Mouse (Mus musculus) midbrain, embryonic 16.5 days (tissue): ENCODE results near the gene Bean1. TPM values are rescaled to one million over a fixed set of nuclear protein-coding genes. Genes with fewer than 3 reads are reported as not detected.

Experiments used
- ATAC-seq: fragments of 200-750 bp; cut with Nextera tagmentation; 2 replicates; pipeline ENCODE4 v1.8.0; 2017; ENCODE audit warnings: moderate TSS enrichment
- H3K27ac ChIP-seq: fragments of 300-500 bp; sonication (generic); 2 replicates; pipeline ENCODE4 v1.5.1; 2014; ENCODE audit warnings: mild to moderate bottlenecking, low read length, mixed read lengths
- H3K27me3 ChIP-seq: fragments of 300-500 bp; sonication (generic); 2 replicates; pipeline ENCODE4 v1.6.1; 2014; ENCODE audit warnings: low read depth, low read length, mixed read lengths; ENCODE audit not compliant: control insufficient read depth, insufficient read depth
- H3K36me3 ChIP-seq: fragments of 300-500 bp; sonication (generic); 2 replicates; pipeline ENCODE4 v1.6.1; 2014; ENCODE audit warnings: mild to moderate bottlenecking, low read length, moderate library complexity, mixed read lengths; ENCODE audit not compliant: control insufficient read depth, insufficient read depth
- H3K4me1 ChIP-seq: fragments of 300-500 bp; sonication (generic); 2 replicates; pipeline ENCODE4 v1.6.1; 2014; ENCODE audit warnings: mild to moderate bottlenecking, low read length, mixed read lengths; ENCODE audit not compliant: control insufficient read depth, insufficient read depth
- H3K4me2 ChIP-seq: fragments of 300-500 bp; sonication (generic); 2 replicates; pipeline ENCODE4 v1.6.1; 2014; ENCODE audit warnings: mild to moderate bottlenecking, low read length, mixed read lengths
- H3K4me3 ChIP-seq: fragments of 300-500 bp; sonication (generic); 2 replicates; pipeline ENCODE4 v1.5.1; 2014; ENCODE audit warnings: low read depth, mild to moderate bottlenecking, low read length, moderate library complexity, mixed read lengths
- H3K9ac ChIP-seq: fragments of 300-500 bp; sonication (generic); 2 replicates; pipeline ENCODE4 v1.6.1; 2014; ENCODE audit warnings: low read depth, low read length, mixed read lengths
- H3K9me3 ChIP-seq: fragments of 300-500 bp; sonication (generic); replicated peaks from 2 replicates; pipeline ENCODE4 v1.6.1; 2014; ENCODE audit warnings: mild to moderate bottlenecking, low read length, mixed read lengths; ENCODE audit not compliant: control insufficient read depth, poor library complexity, severe bottlenecking
- WGBS: fragments of 180-500 bp; shearing (Covaris S2); extraction: QIAGEN DNeasy Blood & Tissue Kit; methylation state at CpG from one replicate; pipeline ENCODE4 v1.1.7; 2014; 5-methylcytosine and 5-hydroxymethylcytosine counted together
- polyA plus RNA-seq: library from polyadenylated mRNA; unstranded; fragments of >200 nt; fragmentation: Nextera tagmentation; extraction: Ambion mirVana; gene quantifications from 2 replicates; pipeline ENCODE4 v1.2.1, GENCODE M21; 2015

Bean1 gene
- polyA plus RNA-seq, 1 experiment from 2014 or later: 7.6 TPM

DNA sequence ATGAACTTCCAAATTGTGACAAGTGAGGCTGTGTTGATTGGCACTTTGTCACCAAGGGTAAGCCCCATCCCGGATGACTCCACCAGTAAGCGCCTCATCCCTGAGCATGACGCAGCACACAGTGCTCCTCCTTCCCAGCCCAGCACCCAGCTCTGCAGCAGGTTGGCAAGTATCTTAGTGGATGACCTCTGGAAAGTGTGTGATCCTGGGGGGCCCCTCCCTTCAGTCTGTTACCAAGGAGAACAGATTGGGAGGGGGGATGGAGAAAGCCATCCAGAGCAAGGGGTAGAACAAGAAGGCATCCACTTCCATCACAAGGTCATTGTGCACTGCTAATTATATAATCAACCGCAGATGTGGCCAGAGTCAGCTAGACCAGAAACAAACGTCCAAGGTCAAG, 9.5 kb upstream of the Bean1 start:
- Histone ChIP-seq H3K4me2 (no peak overlapping the region), H3K4me1 (no peaks in the 10 kb centered on the region), H3K27ac (no peak overlapping the region), H3K27me3 (no peaks in the 10 kb centered on the region), H3K9me3 (no peaks in the 10 kb centered on the region), H3K36me3 (no peaks in the 10 kb centered on the region), H3K4me3 (no peak overlapping the region), H3K9ac (no peak overlapping the region)
- 74% methylated on average over 5 of the region's 5 CpGs for WGBS
- no peak for ATAC-seq

- WGBS: 78% methylated on average over 3 of the region's 3 CpGs
- no peak for ATAC-seq
- H3K27ac ChIP-seq: no peak overlapping the region
- H3K27me3 ChIP-seq: peaks cover 5% of the 10 kb centered on the region; the same call in 1 of the 2 replicates
- H3K4me1 ChIP-seq: 0 out of 2 replicates have a peak, but pooled peaks cover 2% of the 10 kb centered on the region
- no peak overlapping the region for H3K9ac ChIP-seq
- no peak overlapping the region for H3K4me3 ChIP-seq
- no peak overlapping the region for H3K4me2 ChIP-seq
- no peaks in the 10 kb centered on the region for H3K9me3 ChIP-seq
- H3K36me3 ChIP-seq: no peaks in the 10 kb centered on the region
Observed at GRCm38 (mm10) chr8:104169461-104169860, 781 bp upstream of the Bean1 start.

- ATAC-seq: no peak; the same call in 1 of the 2 replicates
- Histone ChIP-seq H3K27ac (no peak overlapping the region; the same call in 1 of the 2 replicates), H3K9ac (peak overlapping the region; percentile 84), H3K4me1 (0 out of 2 replicates have a peak, but pooled peaks cover 2% of the 10 kb centered on the region), H3K9me3 (no peaks in the 10 kb centered on the region), H3K36me3 (no peaks in the 10 kb centered on the region), H3K27me3 (peaks cover 5% of the 10 kb centered on the region; the same call in 1 of the 2 replicates), H3K4me3 (peak overlapping the region; percentile 73), H3K4me2 (peak overlapping the region; percentile 84)
- 4% methylated on average over 32 of the region's 32 CpGs for WGBS
Observed at GRCm38 (mm10) chr8:104171050-104171620, 893 bp downstream of the Bean1 start.

- Histone ChIP-seq H3K4me3 (no peak overlapping the region), H3K9ac (no peak overlapping the region), H3K36me3 (no peaks in the 10 kb centered on the region), H3K4me1 (0 out of 2 replicates have a peak, but pooled peaks cover 2% of the 10 kb centered on the region), H3K27me3 (peaks cover 5% of the 10 kb centered on the region; the same call in 1 of the 2 replicates), H3K4me2 (no peak overlapping the region), H3K9me3 (no peaks in the 10 kb centered on the region), H3K27ac (no peak overlapping the region)
- no peak for ATAC-seq
- WGBS: 92% methylated on average over 6 of the region's 6 CpGs
Observed at GRCm38 (mm10) chr8:104172420-104172819, 2.2 kb downstream of the Bean1 start.

GRCm38 (mm10) chr8:104175848-104176527, 5.7 kb downstream of the Bean1 start:
- H3K4me3 ChIP-seq: no peak overlapping the region
- no peaks in the 10 kb centered on the region for H3K9me3 ChIP-seq
- no peaks in the 10 kb centered on the region for H3K36me3 ChIP-seq
- H3K27ac ChIP-seq: no peak overlapping the region
- no peak overlapping the region for H3K4me2 ChIP-seq
- peaks cover 5% of the 10 kb centered on the region; the same call in 1 of the 2 replicates for H3K27me3 ChIP-seq
- 0 out of 2 replicates have a peak, but pooled peaks cover 2% of the 10 kb centered on the region for H3K4me1 ChIP-seq
- no peak for ATAC-seq
- no peak overlapping the region for H3K9ac ChIP-seq
- WGBS: 85% methylated on average over 8 of the region's 8 CpGs

- Histone ChIP-seq H3K4me2 (no peak overlapping the region), H3K9me3 (no peaks in the 10 kb centered on the region), H3K9ac (no peak overlapping the region), H3K36me3 (no peaks in the 10 kb centered on the region), H3K27ac (no peak overlapping the region), H3K4me3 (no peak overlapping the region), H3K4me1 (no peaks in the 10 kb centered on the region), H3K27me3 (peaks cover 5% of the 10 kb centered on the region; the same call in 1 of the 2 replicates)
- WGBS: 74% methylated on average over 4 of the region's 4 CpGs
- no peak for ATAC-seq
Observed at GRCm38 (mm10) chr8:104177054-104177453, 6.8 kb downstream of the Bean1 start.

DNA sequence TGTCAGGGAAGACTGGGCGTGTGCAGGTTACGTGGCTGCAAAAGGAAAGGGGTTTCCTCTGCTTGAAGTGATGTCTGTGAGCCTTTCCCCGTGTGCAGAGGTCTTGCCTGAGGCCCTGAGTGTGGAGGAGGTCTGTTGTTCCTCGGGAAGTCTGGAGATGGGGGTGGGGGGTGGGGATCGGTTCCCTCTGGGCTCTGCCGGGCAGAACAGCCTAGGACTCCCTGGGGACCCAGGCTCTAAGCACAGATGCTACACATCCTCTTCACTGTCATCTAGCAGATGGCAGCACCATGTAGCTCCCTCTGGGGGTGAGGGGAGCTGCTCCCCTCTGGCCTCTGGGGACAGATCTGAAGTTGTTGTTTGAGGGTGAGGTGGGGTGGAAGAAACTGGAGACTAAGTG, 14.7 kb downstream of the Bean1 start:
- no peak for ATAC-seq
- WGBS: 34% methylated on average over 6 of the region's 6 CpGs

DNA sequence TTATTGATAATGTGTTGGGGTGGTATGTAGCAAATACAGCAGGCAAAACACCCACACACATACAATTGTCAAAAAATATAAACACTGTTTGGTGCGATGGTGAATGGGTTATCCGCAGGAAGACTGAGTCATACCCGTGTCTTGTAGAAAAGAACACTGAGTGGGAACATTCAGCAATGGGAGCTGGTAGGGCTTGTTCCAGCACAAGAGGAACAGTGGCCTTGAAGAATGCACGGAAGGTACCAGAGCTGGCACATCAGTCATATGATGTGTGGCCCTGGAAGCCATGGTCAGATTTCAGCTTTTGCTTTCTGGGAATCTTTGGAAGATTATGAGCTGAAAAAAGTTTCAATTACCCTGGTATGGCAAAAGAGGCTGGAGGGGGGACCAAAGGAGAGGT, 16.6 kb downstream of the Bean1 start:
- Histone ChIP-seq H3K9ac (no peak overlapping the region), H3K4me1 (no peaks in the 10 kb centered on the region), H3K4me3 (no peak overlapping the region), H3K27me3 (no peaks in the 10 kb centered on the region), H3K36me3 (no peaks in the 10 kb centered on the region), H3K9me3 (no peaks in the 10 kb centered on the region), H3K27ac (no peak overlapping the region), H3K4me2 (no peak overlapping the region)
- WGBS: 94% methylated on average over 4 of the region's 4 CpGs
- ATAC-seq: no peak

More for the DNA sequence above, 14.7 kb downstream of the Bean1 start:
- H3K4me1 ChIP-seq: no peaks in the 10 kb centered on the region
- H3K9me3 ChIP-seq: no peaks in the 10 kb centered on the region
- no peak overlapping the region for H3K4me2 ChIP-seq
- H3K4me3 ChIP-seq: no peak overlapping the region
- H3K9ac ChIP-seq: no peak overlapping the region
- no peaks in the 10 kb centered on the region for H3K36me3 ChIP-seq
- no peaks in the 10 kb centered on the region for H3K27me3 ChIP-seq
- H3K27ac ChIP-seq: no peak overlapping the region

DNA sequence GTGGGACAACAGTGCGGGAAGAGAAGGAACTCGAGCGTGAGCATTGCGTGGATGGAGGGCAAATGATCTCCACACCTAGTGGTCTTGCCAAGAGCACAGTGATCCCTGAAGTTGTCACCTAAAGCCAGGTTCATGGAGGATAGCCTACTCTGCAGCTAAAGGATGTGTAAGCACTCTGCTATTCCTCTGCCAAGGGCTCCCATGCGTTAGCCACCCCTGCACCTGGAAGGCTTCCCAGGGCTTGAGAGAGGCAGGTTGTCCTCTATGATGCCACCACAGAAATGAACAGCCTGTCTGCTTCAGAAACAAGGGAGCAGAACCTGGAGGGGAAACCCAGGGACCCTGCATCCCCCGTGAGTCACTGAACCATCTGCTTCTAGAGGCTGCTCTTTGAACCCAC, 17.4 kb downstream of the Bean1 start:
- Histone ChIP-seq H3K9ac (no peak overlapping the region), H3K9me3 (no peaks in the 10 kb centered on the region), H3K4me2 (no peak overlapping the region), H3K27me3 (no peaks in the 10 kb centered on the region), H3K36me3 (no peaks in the 10 kb centered on the region), H3K4me3 (no peak overlapping the region), H3K27ac (no peak overlapping the region), H3K4me1 (no peaks in the 10 kb centered on the region)
- 93% methylated on average over 6 of the region's 6 CpGs for WGBS
- no peak for ATAC-seq
